Mouse (Mus musculus): ENCODE measurements around the gene Irf2. TPM values are rescaled to one million over a fixed set of nuclear protein-coding genes. Genes with fewer than 3 reads are reported as not detected.
A peak's percentile ranks its signal among the peaks of the same experiment; 100 is the strongest.

The Irf2 gene
- polyA plus RNA-seq, 1 experiment from 2014 or later: 30.6 TPM

- TF ChIP-seq CTCF (IDR thresholded peaks at IDR 0.05; ENCODE audit: low read depth): no peak
- peak; percentile 54 for ATAC-seq (replicated peaks; ENCODE audit: low FRiP score, low read depth)
- H3K4me2 ChIP-seq (ENCODE audit: low read length): no peak overlapping the region
- DNase-seq (ENCODE audit: low spot score): peak; percentile 33
- H3K36me3 ChIP-seq (ENCODE audit: insufficient read depth, low read length): no peaks in the 10 kb centered on the region
- no peak overlapping the region for H3K9ac ChIP-seq (ENCODE audit: low read depth, low read length)
- H3K27ac ChIP-seq: peak overlapping the region; percentile 51
- H3K4me1 ChIP-seq (replicated peaks; ENCODE audit: insufficient read depth, low read length): 0 out of 2 replicates have a peak, but pooled peaks cover 12% of the 10 kb centered on the region
- WGBS: 67% methylated on average over 11 of the region's 11 CpGs
- H3K27me3 ChIP-seq (ENCODE audit: insufficient read depth, low read length): no peaks in the 10 kb centered on the region
- H3K9me3 ChIP-seq (replicated peaks; ENCODE audit: low read length): no peaks in the 10 kb centered on the region
- no peak overlapping the region for H3K4me3 ChIP-seq (replicated peaks; ENCODE audit: low read depth, low read length)
Observed at GRCm38 (mm10) chr8:46830112-46830855, 90.8 kb downstream of the Irf2 start.

- H3K27ac ChIP-seq: no peak overlapping the region
- WGBS: 66% methylated on average over 5 of the region's 5 CpGs
Observed at GRCm38 (mm10) chr8:46831916-46832315, 92.4 kb downstream of the Irf2 start.

GRCm38 (mm10) chr8:46832399-46832798 lies 92.9 kb downstream of the Irf2 start:
- H3K4me2 ChIP-seq (ENCODE audit: low read length): no peak overlapping the region
- no peaks in the 10 kb centered on the region for H3K27me3 ChIP-seq (ENCODE audit: insufficient read depth, low read length)
- no peak for ATAC-seq (replicated peaks; ENCODE audit: low FRiP score, low read depth)
- 72% methylated on average over 3 of the region's 3 CpGs for WGBS
- no peak for DNase-seq (ENCODE audit: low spot score)
- H3K27ac ChIP-seq: 0 out of 2 replicates have a peak overlapping the region, but pooled peaks have one; percentile 3
- H3K9ac ChIP-seq (ENCODE audit: low read depth, low read length): no peak overlapping the region
- no peak overlapping the region for H3K4me3 ChIP-seq (replicated peaks; ENCODE audit: low read depth, low read length)
- 0 out of 2 replicates have a peak, but pooled peaks cover 12% of the 10 kb centered on the region for H3K4me1 ChIP-seq (replicated peaks; ENCODE audit: insufficient read depth, low read length)
- H3K9me3 ChIP-seq (replicated peaks; ENCODE audit: low read length): no peaks in the 10 kb centered on the region
- no peaks in the 10 kb centered on the region for H3K36me3 ChIP-seq (ENCODE audit: insufficient read depth, low read length)
- no peak for TF ChIP-seq CTCF (IDR thresholded peaks at IDR 0.05; ENCODE audit: low read depth)

More at GRCm38 (mm10) chr8:46831916-46832315, 92.4 kb downstream of the Irf2 start:
- no peak for DNase-seq (ENCODE audit: low spot score)
- Histone ChIP-seq H3K36me3 (ENCODE audit: insufficient read depth, low read length) (no peaks in the 10 kb centered on the region), H3K4me2 (ENCODE audit: low read length) (no peak overlapping the region), H3K27me3 (ENCODE audit: insufficient read depth, low read length) (no peaks in the 10 kb centered on the region), H3K4me1 (replicated peaks; ENCODE audit: insufficient read depth, low read length) (0 out of 2 replicates have a peak, but pooled peaks cover 12% of the 10 kb centered on the region), H3K4me3 (replicated peaks; ENCODE audit: low read depth, low read length) (no peak overlapping the region), H3K9ac (ENCODE audit: low read depth, low read length) (no peak overlapping the region), H3K9me3 (replicated peaks; ENCODE audit: low read length) (no peaks in the 10 kb centered on the region)
- TF ChIP-seq CTCF (IDR thresholded peaks at IDR 0.05; ENCODE audit: low read depth): no peak
- no peak; the same call in 1 of the 2 replicates for ATAC-seq (replicated peaks; ENCODE audit: low FRiP score, low read depth)

- DNase-seq (ENCODE audit: low spot score) (no peak), ATAC-seq (replicated peaks; ENCODE audit: low FRiP score, low read depth) (no peak)
- 0 out of 2 replicates have a peak, but pooled peaks cover 12% of the 10 kb centered on the region for H3K4me1 ChIP-seq (replicated peaks; ENCODE audit: insufficient read depth, low read length)
- WGBS: 68% methylated on average over 4 of the region's 4 CpGs
- TF ChIP-seq CTCF (IDR thresholded peaks at IDR 0.05; ENCODE audit: low read depth): no peak
- H3K4me2 ChIP-seq (ENCODE audit: low read length): no peak overlapping the region
- no peak overlapping the region for H3K9ac ChIP-seq (ENCODE audit: low read depth, low read length)
- no peak overlapping the region for H3K27ac ChIP-seq
- no peaks in the 10 kb centered on the region for H3K9me3 ChIP-seq (replicated peaks; ENCODE audit: low read length)
- peaks cover 3% of the 10 kb centered on the region; the same call in 1 of the 2 replicates for H3K36me3 ChIP-seq (ENCODE audit: insufficient read depth, low read length)
- no peak overlapping the region for H3K4me3 ChIP-seq (replicated peaks; ENCODE audit: low read depth, low read length)
- H3K27me3 ChIP-seq (ENCODE audit: insufficient read depth, low read length): no peaks in the 10 kb centered on the region
Observed at GRCm38 (mm10) chr8:46833763-46834162, 94.2 kb downstream of the Irf2 start.

GRCm38 (mm10) chr8:46834440-46834839 lies 94.9 kb downstream of the Irf2 start:
- Histone ChIP-seq H3K9me3 (replicated peaks; ENCODE audit: low read length) (no peaks in the 10 kb centered on the region), H3K36me3 (ENCODE audit: insufficient read depth, low read length) (peaks cover 8% of the 10 kb centered on the region; the same call in 1 of the 2 replicates), H3K4me2 (ENCODE audit: low read length) (no peak overlapping the region), H3K4me3 (replicated peaks; ENCODE audit: low read depth, low read length) (no peak overlapping the region), H3K4me1 (replicated peaks; ENCODE audit: insufficient read depth, low read length) (0 out of 2 replicates have a peak, but pooled peaks cover 7% of the 10 kb centered on the region), H3K27me3 (ENCODE audit: insufficient read depth, low read length) (no peaks in the 10 kb centered on the region), H3K9ac (ENCODE audit: low read depth, low read length) (no peak overlapping the region), H3K27ac (no peak overlapping the region)
- DNase-seq (ENCODE audit: low spot score) (no peak), ATAC-seq (replicated peaks; ENCODE audit: low FRiP score, low read depth) (no peak)
- TF ChIP-seq CTCF (IDR thresholded peaks at IDR 0.05; ENCODE audit: low read depth): no peak
- WGBS: 95% methylated on average over 3 of the region's 3 CpGs

- Histone ChIP-seq H3K27ac (no peak overlapping the region), H3K36me3 (ENCODE audit: insufficient read depth, low read length) (peaks cover 8% of the 10 kb centered on the region; the same call in 1 of the 2 replicates), H3K4me2 (ENCODE audit: low read length) (no peak overlapping the region), H3K27me3 (ENCODE audit: insufficient read depth, low read length) (no peaks in the 10 kb centered on the region), H3K9ac (ENCODE audit: low read depth, low read length) (no peak overlapping the region), H3K9me3 (replicated peaks; ENCODE audit: low read length) (no peaks in the 10 kb centered on the region), H3K4me3 (replicated peaks; ENCODE audit: low read depth, low read length) (no peak overlapping the region), H3K4me1 (replicated peaks; ENCODE audit: insufficient read depth, low read length) (no peaks in the 10 kb centered on the region)
- no peak for DNase-seq (ENCODE audit: low spot score)
- TF ChIP-seq CTCF (IDR thresholded peaks at IDR 0.05; ENCODE audit: low read depth): no peak
- WGBS: 92% methylated on average over 8 of the region's 8 CpGs
- no peak for ATAC-seq (replicated peaks; ENCODE audit: low FRiP score, low read depth)
Observed at GRCm38 (mm10) chr8:46836011-46836652, 96.6 kb downstream of the Irf2 start.
